Mouse (Mus musculus) stomach, embryonic 16.5 days (tissue): Measurements from ENCODE around the gene Sult3a1. TPM values are rescaled to one million over a fixed set of nuclear protein-coding genes. Genes with fewer than 3 reads are reported as not detected.
"Not testable (repeated sequence)": the region's sequence is repeated elsewhere in the genome, so short reads cannot be mapped to it uniquely, and the experiment has no call there.

ENCODE experiments used
- ATAC-seq: fragments of 200-750 bp; cut with Nextera tagmentation; 2 replicates; pipeline ENCODE4 v1.8.0; 2017; ENCODE audit warnings: moderate number of reproducible peaks, moderate TSS enrichment; ENCODE audit not compliant: insufficient read depth, low FRiP score
- H3K27ac ChIP-seq: fragments of 300-500 bp; sonication (generic); 2 replicates; pipeline ENCODE4 v1.5.1; 2014; ENCODE audit warnings: low read length
- H3K27me3 ChIP-seq: fragments of 300-500 bp; sonication (generic); 2 replicates; pipeline ENCODE4 v1.6.1; 2014; ENCODE audit warnings: low read length, control low read depth, mixed read lengths; ENCODE audit not compliant: control insufficient read depth, insufficient read depth
- H3K36me3 ChIP-seq: fragments of 300-500 bp; sonication (generic); 2 replicates; pipeline ENCODE4 v1.6.1; 2014; ENCODE audit warnings: low read length; ENCODE audit not compliant: control insufficient read depth, insufficient read depth
- H3K4me1 ChIP-seq: fragments of 300-500 bp; sonication (generic); 2 replicates; pipeline ENCODE4 v1.6.1; 2014; ENCODE audit warnings: low read length, control low read depth, mixed read lengths; ENCODE audit not compliant: control insufficient read depth, insufficient read depth
- H3K4me2 ChIP-seq: fragments of 300-500 bp; sonication (generic); 2 replicates; pipeline ENCODE4 v1.6.1; 2014; ENCODE audit warnings: low read depth, low read length, mixed read lengths
- H3K4me3 ChIP-seq: fragments of 300-500 bp; sonication (generic); replicated peaks from 2 replicates; pipeline ENCODE4 v1.5.1; 2014; ENCODE audit warnings: mild to moderate bottlenecking, low read length
- H3K9ac ChIP-seq: fragments of 300-500 bp; sonication (generic); 2 replicates; pipeline ENCODE4 v1.6.1; 2014; ENCODE audit warnings: low read length
- H3K9me3 ChIP-seq: fragments of 300-500 bp; sonication (generic); replicated peaks from 2 replicates; pipeline ENCODE4 v1.6.1; 2016; ENCODE audit warnings: low read length, control low read depth; ENCODE audit not compliant: control insufficient read depth
- WGBS: fragments of 180-500 bp; shearing (Covaris S2); extraction: QIAGEN DNeasy Blood & Tissue Kit; methylation state at CpG from one replicate; pipeline ENCODE4 v1.1.7; 2014; 5-methylcytosine and 5-hydroxymethylcytosine counted together
- polyA plus RNA-seq: library from polyadenylated mRNA; unstranded; fragments of >200 nt; fragmentation: Nextera tagmentation; extraction: Ambion mirVana; gene quantifications from 2 replicates; pipeline ENCODE4 v1.2.1, GENCODE M21; 2015

Gene Sult3a1
- not detected in 2 replicates for polyA plus RNA-seq

GRCm38 (mm10) chr10:33857421-33857820, at the start of gene Sult3a1:
Sult3a1 (plus strand) TSS chr10:33857721.
- Histone ChIP-seq H3K27me3 (no peaks in the 10 kb centered on the region), H3K9ac (no peak within 1 kb of the TSS), H3K4me1 (no peaks in the 10 kb centered on the region), H3K4me2 (no peak within 1 kb of the TSS), H3K9me3 (no peaks in the 10 kb centered on the region), H3K27ac (no peak within 1 kb of the TSS), H3K36me3 (no peaks in the 10 kb centered on the region), H3K4me3 (no peak within 1 kb of the TSS)
- no peak for ATAC-seq

DNA sequence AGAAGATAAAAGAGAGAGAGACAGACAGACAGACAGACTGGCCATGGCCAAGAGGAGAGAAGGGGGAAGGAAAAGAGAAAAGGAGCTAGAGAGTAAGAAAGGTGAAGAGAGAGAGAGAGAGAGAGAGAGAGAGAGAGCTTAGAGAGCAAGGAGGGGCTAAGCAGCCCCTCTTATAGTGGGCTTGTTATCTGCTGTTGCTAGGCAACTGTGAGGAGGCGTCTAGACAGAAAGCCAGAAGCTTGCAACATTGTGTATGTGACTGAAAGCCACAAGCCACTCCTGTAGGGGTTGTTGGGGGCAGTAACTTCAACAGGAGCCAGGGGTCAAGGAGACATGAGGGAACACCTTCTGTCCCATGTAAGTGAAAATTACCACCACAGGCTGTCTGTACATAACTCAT, 45.7 kb upstream of the Sult3a1 start:
- H3K4me1 ChIP-seq: no peaks in the 10 kb centered on the region
- WGBS: 18% methylated on average over 1 of the region's 1 CpGs
- no peak; the same call in 1 of the 2 replicates for ATAC-seq
- no peaks in the 10 kb centered on the region for H3K36me3 ChIP-seq
- no peaks in the 10 kb centered on the region for H3K9me3 ChIP-seq
- no peak overlapping the region for H3K4me2 ChIP-seq
- no peak overlapping the region for H3K27ac ChIP-seq
- no peak overlapping the region for H3K4me3 ChIP-seq
- H3K9ac ChIP-seq: no peak overlapping the region
- no peaks in the 10 kb centered on the region for H3K27me3 ChIP-seq

GRCm38 (mm10) chr10:33814266-33814665, 43.3 kb upstream of the Sult3a1 start:
- Histone ChIP-seq H3K9ac (no peak overlapping the region), H3K9me3 (no peaks in the 10 kb centered on the region), H3K27me3 (no peaks in the 10 kb centered on the region), H3K27ac (no peak overlapping the region), H3K4me2 (no peak overlapping the region), H3K4me1 (no peaks in the 10 kb centered on the region), H3K4me3 (no peak overlapping the region), H3K36me3 (no peaks in the 10 kb centered on the region)
- no peak for ATAC-seq

DNA sequence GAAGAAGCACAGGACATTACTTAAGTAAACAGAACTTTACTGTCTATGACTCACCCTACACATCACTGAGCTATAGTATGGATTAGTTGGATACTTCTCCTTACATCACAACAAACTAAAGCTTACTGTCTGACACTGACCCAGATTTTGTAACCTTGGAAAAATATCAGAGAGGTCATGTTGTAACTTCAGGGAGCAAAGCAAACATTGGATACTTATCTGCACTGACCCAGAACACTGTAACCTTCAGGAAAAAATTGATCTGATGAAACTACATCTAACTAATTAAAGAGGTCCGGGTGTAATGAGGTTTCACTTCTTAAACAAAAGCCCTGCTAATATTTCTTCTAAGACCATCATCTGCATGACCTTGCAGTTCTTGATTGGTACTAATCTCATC, 40.6 kb upstream of the Sult3a1 start:
- 68% methylated on average over 1 of the region's 1 CpGs for WGBS
- no peaks in the 10 kb centered on the region for H3K36me3 ChIP-seq
- H3K4me1 ChIP-seq: no peaks in the 10 kb centered on the region
- no peak overlapping the region for H3K4me3 ChIP-seq
- no peak for ATAC-seq
- no peak overlapping the region for H3K27ac ChIP-seq
- no peaks in the 10 kb centered on the region for H3K27me3 ChIP-seq
- no peak overlapping the region for H3K4me2 ChIP-seq
- no peak overlapping the region for H3K9ac ChIP-seq
- H3K9me3 ChIP-seq: no peaks in the 10 kb centered on the region

DNA sequence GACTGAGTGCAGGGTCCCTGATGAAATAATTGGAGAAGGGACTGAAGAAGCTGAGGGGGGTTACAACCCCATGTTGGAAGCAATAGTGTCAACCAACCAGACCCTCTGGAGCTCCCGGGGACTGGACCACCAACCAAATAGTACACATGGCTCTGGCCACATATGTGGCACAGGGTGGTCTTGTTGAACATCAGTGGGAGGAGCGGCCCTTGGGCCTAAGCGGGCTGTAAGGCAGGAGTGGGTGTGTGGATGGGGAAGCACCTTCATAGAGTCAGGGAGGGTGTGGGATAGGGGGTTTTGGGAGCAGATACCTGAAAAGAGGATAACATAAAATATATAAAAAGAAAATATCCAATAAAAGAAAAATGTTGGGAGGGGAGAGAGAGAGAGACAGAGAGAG, 36.6 kb upstream of the Sult3a1 start:
- Histone ChIP-seq H3K27me3 (no peaks in the 10 kb centered on the region), H3K4me2 (no peak overlapping the region), H3K9ac (no peak overlapping the region), H3K4me3 (no peak overlapping the region), H3K27ac (no peak overlapping the region), H3K9me3 (no peaks in the 10 kb centered on the region), H3K4me1 (no peaks in the 10 kb centered on the region), H3K36me3 (no peaks in the 10 kb centered on the region)
- WGBS: 94% methylated on average over 3 of the region's 3 CpGs
- ATAC-seq: no peak

DNA sequence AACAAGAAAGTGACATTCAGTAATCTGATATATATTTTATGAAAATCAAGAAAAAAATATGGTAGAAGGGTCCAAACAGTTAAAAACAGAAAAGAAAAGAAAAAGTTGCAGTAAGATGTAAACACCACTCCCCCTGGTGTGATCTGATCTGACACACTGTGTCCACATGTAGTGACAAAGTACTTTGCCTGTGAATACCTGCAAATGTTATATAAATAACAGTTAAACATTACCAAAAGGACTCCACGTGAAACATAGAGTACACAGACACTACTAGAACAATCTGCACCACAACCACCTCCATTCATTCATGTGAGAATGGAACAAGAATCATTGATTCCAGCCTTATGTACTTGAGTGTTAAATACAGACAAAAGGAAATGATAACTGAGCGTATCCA, 8.5 kb downstream of the Sult3a1 start:
- WGBS: 50% methylated on average over 2 of the region's 2 CpGs
- no peak for ATAC-seq

GRCm38 (mm10) chr10:33870441-33870840, 12.9 kb downstream of the Sult3a1 start:
- Histone ChIP-seq H3K27ac (no peak overlapping the region), H3K27me3 (no peaks in the 10 kb centered on the region), H3K36me3 (no peaks in the 10 kb centered on the region), H3K9me3 (no peaks in the 10 kb centered on the region), H3K9ac (no peak overlapping the region), H3K4me1 (no peaks in the 10 kb centered on the region), H3K4me3 (no peak overlapping the region), H3K4me2 (no peak overlapping the region)
- ATAC-seq: no peak
- 8% methylated on average over 1 of the region's 1 CpGs for WGBS

More for the DNA sequence above, 8.5 kb downstream of the Sult3a1 start:
- H3K9me3 ChIP-seq: no peaks in the 10 kb centered on the region
- no peaks in the 10 kb centered on the region for H3K36me3 ChIP-seq
- H3K27me3 ChIP-seq: no peaks in the 10 kb centered on the region
- H3K4me2 ChIP-seq: no peak overlapping the region
- H3K27ac ChIP-seq: no peak overlapping the region
- no peak overlapping the region for H3K4me3 ChIP-seq
- H3K9ac ChIP-seq: no peak overlapping the region
- H3K4me1 ChIP-seq: no peaks in the 10 kb centered on the region

DNA sequence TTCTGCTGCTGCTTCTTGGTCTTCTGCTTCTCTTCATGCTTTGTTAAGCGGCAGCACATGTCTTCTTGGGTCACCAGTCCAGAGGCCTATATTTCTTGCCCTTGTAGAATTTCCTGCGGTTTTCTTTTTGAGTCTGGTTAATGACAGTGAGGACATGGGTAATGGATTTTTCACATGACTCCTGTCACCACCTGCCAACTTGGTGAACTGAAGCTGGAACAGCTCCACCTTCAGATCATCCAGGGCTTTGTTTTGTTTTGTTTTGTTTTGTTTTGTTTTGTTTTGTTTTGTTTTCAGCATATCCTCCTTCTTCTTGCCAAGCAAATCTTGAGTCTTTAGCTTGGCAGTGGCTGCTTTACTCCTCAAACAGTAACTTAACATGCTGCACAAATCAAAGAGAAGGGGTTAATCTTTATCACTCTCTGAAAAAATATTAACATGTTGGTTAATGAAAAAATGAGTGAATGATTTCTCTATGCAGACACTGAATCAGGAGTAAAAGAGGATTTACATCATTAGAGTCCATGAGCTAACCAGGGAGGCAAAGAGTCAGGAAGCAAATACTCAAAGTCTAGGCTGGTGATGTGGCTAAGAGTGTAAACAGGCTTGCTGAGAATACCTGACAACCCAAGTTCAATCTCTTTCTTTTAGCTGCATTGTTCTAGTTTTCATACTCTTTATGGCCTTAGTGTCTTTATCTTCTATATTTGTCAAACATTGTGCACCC, 15.3 kb downstream of the Sult3a1 start:
- Histone ChIP-seq H3K36me3 (no peaks in the 10 kb centered on the region), H3K27me3 (no peaks in the 10 kb centered on the region), H3K4me1 (no peaks in the 10 kb centered on the region), H3K4me2 (no peak overlapping the region), H3K27ac (no peak overlapping the region), H3K4me3 (no peak overlapping the region), H3K9ac (no peak overlapping the region), H3K9me3 (no peaks in the 10 kb centered on the region)
- 89% methylated on average over 2 of the region's 2 CpGs for WGBS
- ATAC-seq: no peak

DNA sequence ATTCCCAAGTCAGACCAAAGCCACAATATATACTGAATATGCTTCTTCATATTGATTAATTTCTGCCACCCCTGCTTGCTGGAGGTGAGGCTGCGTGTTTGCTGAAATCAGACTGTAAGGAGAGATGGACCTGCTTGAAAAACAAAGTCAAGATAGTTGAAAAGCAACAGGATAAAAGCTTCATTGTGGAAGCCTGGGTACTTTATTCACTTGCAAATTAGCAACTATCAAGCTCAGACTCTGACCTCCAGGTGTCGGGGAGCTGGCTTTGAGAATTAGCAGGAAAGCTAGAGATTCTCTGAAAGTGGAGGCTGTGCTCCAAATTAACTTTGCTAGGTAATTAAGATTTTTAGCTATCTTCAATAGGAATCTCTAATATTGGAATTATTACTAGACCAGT, 24.9 kb downstream of the Sult3a1 start:
- 86% methylated on average over 2 of the region's 2 CpGs for WGBS
- not testable (repeated sequence) for H3K36me3 ChIP-seq, H3K9me3 ChIP-seq, H3K4me2 ChIP-seq, H3K27ac ChIP-seq, H3K4me1 ChIP-seq, H3K4me3 ChIP-seq, H3K27me3 ChIP-seq, ATAC-seq, H3K9ac ChIP-seq
